Mouse (Mus musculus): Measurements from ENCODE around the gene Grin2b. TPM values are rescaled to one million over a fixed set of nuclear protein-coding genes. Genes with fewer than 3 reads are reported as not detected.

Grin2b gene
- polyA plus RNA-seq, 1 experiment = not detected

- H3K4me3 ChIP-seq = no peak overlapping the region
- H3K4me2 ChIP-seq (ENCODE audit: low read depth) = no peak overlapping the region
- H3ac ChIP-seq (ENCODE audit: control insufficient read depth, insufficient read length) = no peak overlapping the region
- no peaks in the 10 kb centered on the region for H3K27me3 ChIP-seq (ENCODE audit: control insufficient read depth, insufficient read depth, insufficient read length)
- TF ChIP-seq SRF (IDR thresholded peaks at IDR 0.05; ENCODE audit: control insufficient read depth, insufficient read length, low read depth) (no peak), REST (IDR thresholded peaks at IDR 0.05; ENCODE audit: insufficient read depth, insufficient read length) (no peak), USF1 (IDR thresholded peaks at IDR 0.05; ENCODE audit: low read depth) (no peak), MYOD1 (IDR thresholded peaks at IDR 0.05; ENCODE audit: control insufficient read depth in 1 of 3, insufficient read length in 2 of 3, low read depth in 2 of 3) (no peak), CEBPB (IDR thresholded peaks at IDR 0.05; ENCODE audit: insufficient read depth, poor library complexity, severe bottlenecking) (no peak), TCF12 (IDR thresholded peaks at IDR 0.05; ENCODE audit: insufficient read depth, poor library complexity, severe bottlenecking) (no peak), TCF3 (IDR thresholded peaks at IDR 0.05; ENCODE audit: insufficient read length, low read depth) (no peak), POLR2AphosphoS2 (IDR thresholded peaks at IDR 0.05; ENCODE audit: insufficient read length, low read depth) (no peak), E2F4 (IDR thresholded peaks at IDR 0.05; ENCODE audit: insufficient read depth) (no peak), POLR2A (IDR thresholded peaks at IDR 0.05; ENCODE audit: insufficient read length, low read depth) (no peak), MYOG (IDR thresholded peaks at IDR 0.05; ENCODE audit: control insufficient read depth in 1 of 3, insufficient read depth in 1 of 3, insufficient read length in 2 of 3, low read depth in 2 of 3) (no peak), MAX (IDR thresholded peaks at IDR 0.05; ENCODE audit: low read depth) (no peak)
- H3K36me3 ChIP-seq (ENCODE audit: control insufficient read depth, insufficient read depth) = no peaks in the 10 kb centered on the region
- H3K79me2 ChIP-seq (ENCODE audit: control insufficient read depth, insufficient read depth) = no peaks in the 10 kb centered on the region
Measured at GRCm38 (mm10) chr6:135876163-135876726, 297.1 kb downstream of the Grin2b start.

GRCm38 (mm10) chr6:135874626-135875025 is 298.7 kb downstream of the Grin2b start:
- H3ac ChIP-seq (ENCODE audit: control insufficient read depth, insufficient read length) = no peak overlapping the region
- TF ChIP-seq MAX (IDR thresholded peaks at IDR 0.05; ENCODE audit: low read depth) (no peak), POLR2A (IDR thresholded peaks at IDR 0.05; ENCODE audit: insufficient read length, low read depth) (no peak), TCF12 (IDR thresholded peaks at IDR 0.05; ENCODE audit: insufficient read depth, poor library complexity, severe bottlenecking) (no peak), USF1 (IDR thresholded peaks at IDR 0.05; ENCODE audit: low read depth) (no peak), CEBPB (IDR thresholded peaks at IDR 0.05; ENCODE audit: insufficient read depth, poor library complexity, severe bottlenecking) (no peak), E2F4 (IDR thresholded peaks at IDR 0.05; ENCODE audit: insufficient read depth) (no peak), SRF (IDR thresholded peaks at IDR 0.05; ENCODE audit: control insufficient read depth, insufficient read length, low read depth) (no peak), TCF3 (IDR thresholded peaks at IDR 0.05; ENCODE audit: insufficient read length, low read depth) (no peak), MYOD1 (IDR thresholded peaks at IDR 0.05; ENCODE audit: control insufficient read depth in 1 of 3, insufficient read length in 2 of 3, low read depth in 2 of 3) (no peak), REST (IDR thresholded peaks at IDR 0.05; ENCODE audit: insufficient read depth, insufficient read length) (no peak), MYOG (IDR thresholded peaks at IDR 0.05; ENCODE audit: control insufficient read depth in 1 of 3, insufficient read depth in 1 of 3, insufficient read length in 2 of 3, low read depth in 2 of 3) (no peak), POLR2AphosphoS2 (IDR thresholded peaks at IDR 0.05; ENCODE audit: insufficient read length, low read depth) (no peak)
- H3K4me2 ChIP-seq (ENCODE audit: low read depth) = no peak overlapping the region
- no peaks in the 10 kb centered on the region for H3K27me3 ChIP-seq (ENCODE audit: control insufficient read depth, insufficient read depth, insufficient read length)
- H3K4me3 ChIP-seq = no peak overlapping the region
- H3K79me2 ChIP-seq (ENCODE audit: control insufficient read depth, insufficient read depth) = no peaks in the 10 kb centered on the region
- H3K36me3 ChIP-seq (ENCODE audit: control insufficient read depth, insufficient read depth) = no peaks in the 10 kb centered on the region

- Histone ChIP-seq H3ac (ENCODE audit: control insufficient read depth, insufficient read length) (no peak overlapping the region), H3K4me2 (ENCODE audit: low read depth) (no peak overlapping the region), H3K4me3 (no peak overlapping the region), H3K79me2 (ENCODE audit: control insufficient read depth, insufficient read depth) (no peaks in the 10 kb centered on the region), H3K36me3 (ENCODE audit: control insufficient read depth, insufficient read depth) (no peaks in the 10 kb centered on the region), H3K27me3 (ENCODE audit: control insufficient read depth, insufficient read depth, insufficient read length) (no peaks in the 10 kb centered on the region)
- TF ChIP-seq MYOD1 (IDR thresholded peaks at IDR 0.05; ENCODE audit: control insufficient read depth in 1 of 3, insufficient read length in 2 of 3, low read depth in 2 of 3) (no peak), MAX (IDR thresholded peaks at IDR 0.05; ENCODE audit: low read depth) (no peak), USF1 (IDR thresholded peaks at IDR 0.05; ENCODE audit: low read depth) (no peak), TCF12 (IDR thresholded peaks at IDR 0.05; ENCODE audit: insufficient read depth, poor library complexity, severe bottlenecking) (no peak), REST (IDR thresholded peaks at IDR 0.05; ENCODE audit: insufficient read depth, insufficient read length) (no peak), SRF (IDR thresholded peaks at IDR 0.05; ENCODE audit: control insufficient read depth, insufficient read length, low read depth) (no peak), CEBPB (IDR thresholded peaks at IDR 0.05; ENCODE audit: insufficient read depth, poor library complexity, severe bottlenecking) (no peak), POLR2AphosphoS2 (IDR thresholded peaks at IDR 0.05; ENCODE audit: insufficient read length, low read depth) (no peak), POLR2A (IDR thresholded peaks at IDR 0.05; ENCODE audit: insufficient read length, low read depth) (no peak), E2F4 (IDR thresholded peaks at IDR 0.05; ENCODE audit: insufficient read depth) (no peak), MYOG (IDR thresholded peaks at IDR 0.05; ENCODE audit: control insufficient read depth in 1 of 3, insufficient read depth in 1 of 3, insufficient read length in 2 of 3, low read depth in 2 of 3) (no peak), TCF3 (IDR thresholded peaks at IDR 0.05; ENCODE audit: insufficient read length, low read depth) (no peak)
Measured at GRCm38 (mm10) chr6:135865832-135866231, 307.5 kb downstream of the Grin2b start.

- TF ChIP-seq MYOG (IDR thresholded peaks at IDR 0.05; ENCODE audit: control insufficient read depth in 1 of 3, insufficient read depth in 1 of 3, insufficient read length in 2 of 3, low read depth in 2 of 3) (no peak), TCF12 (IDR thresholded peaks at IDR 0.05; ENCODE audit: insufficient read depth, poor library complexity, severe bottlenecking) (no peak), CEBPB (IDR thresholded peaks at IDR 0.05; ENCODE audit: insufficient read depth, poor library complexity, severe bottlenecking) (no peak), POLR2A (IDR thresholded peaks at IDR 0.05; ENCODE audit: insufficient read length, low read depth) (no peak), TCF3 (IDR thresholded peaks at IDR 0.05; ENCODE audit: insufficient read length, low read depth) (no peak), MYOD1 (IDR thresholded peaks at IDR 0.05; ENCODE audit: control insufficient read depth in 1 of 3, insufficient read length in 2 of 3, low read depth in 2 of 3) (no peak), REST (IDR thresholded peaks at IDR 0.05; ENCODE audit: insufficient read depth, insufficient read length) (no peak), POLR2AphosphoS2 (IDR thresholded peaks at IDR 0.05; ENCODE audit: insufficient read length, low read depth) (no peak), SRF (IDR thresholded peaks at IDR 0.05; ENCODE audit: control insufficient read depth, insufficient read length, low read depth) (no peak), MAX (IDR thresholded peaks at IDR 0.05; ENCODE audit: low read depth) (no peak), USF1 (IDR thresholded peaks at IDR 0.05; ENCODE audit: low read depth) (no peak), E2F4 (IDR thresholded peaks at IDR 0.05; ENCODE audit: insufficient read depth) (no peak)
- H3K4me3 ChIP-seq = no peak overlapping the region
- no peak overlapping the region for H3K4me2 ChIP-seq (ENCODE audit: low read depth)
- no peaks in the 10 kb centered on the region for H3K79me2 ChIP-seq (ENCODE audit: control insufficient read depth, insufficient read depth)
- no peaks in the 10 kb centered on the region for H3K27me3 ChIP-seq (ENCODE audit: control insufficient read depth, insufficient read depth, insufficient read length)
- H3ac ChIP-seq (ENCODE audit: control insufficient read depth, insufficient read length) = no peak overlapping the region
- no peaks in the 10 kb centered on the region for H3K36me3 ChIP-seq (ENCODE audit: control insufficient read depth, insufficient read depth)
Measured at GRCm38 (mm10) chr6:135863965-135864364, 309.3 kb downstream of the Grin2b start.
